Mouse (Mus musculus): ENCODE measurements around the gene Sdhaf1.

GRCm38 (mm10) chr7:30300914-30301313 lies 22.8 kb downstream of the Sdhaf1 start:
- TF ChIP-seq CTCF (IDR thresholded peaks at IDR 0.05; ENCODE audit: borderline replicate concordance, extremely low read depth, insufficient read depth, insufficient read length), result peak; percentile 69; the same call in 1 of the 2 replicates
- no peak for TF ChIP-seq POLR2A (IDR thresholded peaks at IDR 0.05; ENCODE audit: borderline replicate concordance, extremely low read depth, insufficient read depth, insufficient read length, poor library complexity, severe bottlenecking)

Data from brain, embryonic 14.5 days (tissue).